Mouse (Mus musculus) G1E (cell line): ENCODE results near the gene Il2ra. TPM values are rescaled to one million over a fixed set of nuclear protein-coding genes. Genes with fewer than 3 reads are reported as not detected.

ENCODE experiments used
- ATAC-seq: 2 replicates; pipeline ENCODE4 v1.8.0; 2016; ENCODE audit warnings: mild to moderate bottlenecking; ENCODE audit not compliant: insufficient number of reproducible peaks, poor library complexity, low FRiP score, severe bottlenecking; ENCODE audit errors: extremely low read depth
- DNase-seq: peaks from one replicate; pipeline ENCODE4 v3.0.0; 2012; ENCODE audit warnings: low spot score
- H3K27me3 ChIP-seq: 2 replicates; pipeline ENCODE4 v1.6.1; 2012; ENCODE audit warnings: mild to moderate bottlenecking, low read length, inconsistent platforms; ENCODE audit not compliant: insufficient read depth
- H3K36me3 ChIP-seq: replicated peaks from 2 replicates; pipeline ENCODE3; 2012; ENCODE audit warnings: mild to moderate bottlenecking, inconsistent platforms
- H3K4me1 ChIP-seq: 2 replicates; pipeline ENCODE4 v1.6.1; 2012; ENCODE audit warnings: low read depth, low read length, inconsistent platforms, mixed read lengths; ENCODE audit not compliant: insufficient read depth
- H3K4me3 ChIP-seq: 2 replicates; pipeline ENCODE4 v1.5.1; 2012; ENCODE audit warnings: low read depth, mild to moderate bottlenecking, inconsistent platforms, low read length, moderate library complexity, mixed read lengths
- H3K9me3 ChIP-seq: replicated peaks from 2 replicates; pipeline ENCODE4 v1.6.1; 2012; ENCODE audit warnings: inconsistent platforms
- CTCF ChIP-seq: IDR thresholded peaks from 2 replicates; pipeline ENCODE4 v1.5.1; 2012; ENCODE audit warnings: low read depth, low read length, inconsistent platforms, mixed read lengths
- GATA1 ChIP-seq: IDR thresholded peaks from 2 replicates; pipeline ENCODE4 v1.6.1; 2012; ENCODE audit warnings: borderline replicate concordance, low read length, inconsistent platforms, mixed read lengths
- GATA2 ChIP-seq: IDR thresholded peaks from 2 replicates; pipeline ENCODE4 v1.6.1; 2012; ENCODE audit warnings: low read depth, low read length, inconsistent platforms, borderline replicate concordance
- POLR2AphosphoS5 ChIP-seq: IDR thresholded peaks from 2 replicates; pipeline ENCODE4 v1.6.1; 2012; ENCODE audit warnings: low read depth, low read length, inconsistent platforms; ENCODE audit not compliant: insufficient replicate concordance
- TAL1 ChIP-seq: conservative IDR thresholded peaks from 2 replicates; pipeline ENCODE4 v1.6.1; 2012; ENCODE audit warnings: low read depth, low read length, inconsistent platforms, mixed read lengths
- polyA plus RNA-seq: library from polyadenylated mRNA; stranded (reverse); fragments of >175 nt; gene quantifications from 2 replicates; pipeline ENCODE4 v1.2.3, GENCODE M21; 2012
- total RNA-seq, 2 experiments: library from RNA; stranded (forward) in 1 of 2; stranded (reverse) in 1 of 2; fragments of 200-1000 nt in 1 of 2; fragments of >200 nt in 1 of 2; fragmentation: Nextera tagmentation in 1 of 2; gene quantifications; 2 replicates each; pipeline ENCODE4 v1.2.3; 2014 to 2017

The Il2ra gene
- total and polyA plus RNA-seq, 3 experiments: 0.44 TPM; not detected in 2

- no peaks in the 10 kb centered on the region for H3K9me3 ChIP-seq
- DNase-seq: no peak
- no peak overlapping the region for H3K4me3 ChIP-seq
- ATAC-seq: no peak
- H3K36me3 ChIP-seq: no peaks in the 10 kb centered on the region
- H3K4me1 ChIP-seq: peaks cover 10% of the 10 kb centered on the region; the same call in 1 of the 2 replicates
- H3K27me3 ChIP-seq: no peaks in the 10 kb centered on the region
- TF ChIP-seq CTCF (no peak), GATA2 (no peak), POLR2AphosphoS5 (no peak), TAL1 (no peak), GATA1 (no peak)
Measured at GRCm38 (mm10) chr2:11665326-11665725, 22.7 kb downstream of the Il2ra start.

GRCm38 (mm10) chr2:11672144-11672543 is 29.5 kb downstream of the Il2ra start:
- no peak overlapping the region for H3K4me3 ChIP-seq
- ATAC-seq (no peak), DNase-seq (no peak)
- H3K4me1 ChIP-seq: no peaks in the 10 kb centered on the region
- H3K27me3 ChIP-seq: peaks cover 7% of the 10 kb centered on the region; the same call in 1 of the 2 replicates
- no peaks in the 10 kb centered on the region for H3K36me3 ChIP-seq
- TF ChIP-seq POLR2AphosphoS5 (no peak), GATA2 (no peak), CTCF (peak; percentile 44)
- peaks cover 5% of the 10 kb centered on the region; the same call in 1 of the 2 replicates for H3K9me3 ChIP-seq

GRCm38 (mm10) chr2:11679626-11680025 is 37.0 kb downstream of the Il2ra start:
- peaks cover 12% of the 10 kb centered on the region for H3K27me3 ChIP-seq
- H3K36me3 ChIP-seq: no peaks in the 10 kb centered on the region
- TF ChIP-seq GATA1: no peak
- no peak for TF ChIP-seq TAL1
- no peak for TF ChIP-seq GATA2
- TF ChIP-seq CTCF: no peak
- no peak for TF ChIP-seq POLR2AphosphoS5
- DNase-seq (no peak), ATAC-seq (no peak)
- H3K9me3 ChIP-seq: no peaks in the 10 kb centered on the region
- no peak overlapping the region for H3K4me3 ChIP-seq
- H3K4me1 ChIP-seq: no peaks in the 10 kb centered on the region

- TF ChIP-seq POLR2AphosphoS5: no peak
- no peaks in the 10 kb centered on the region for H3K9me3 ChIP-seq
- peaks cover 10% of the 10 kb centered on the region for H3K27me3 ChIP-seq
- DNase-seq: no peak
- no peaks in the 10 kb centered on the region for H3K36me3 ChIP-seq
- no peak overlapping the region for H3K4me3 ChIP-seq
- H3K4me1 ChIP-seq: no peaks in the 10 kb centered on the region
- ATAC-seq: no peak
Measured at GRCm38 (mm10) chr2:11682712-11683111, 40.1 kb downstream of the Il2ra start.

- no peak for DNase-seq
- Histone ChIP-seq H3K27me3 (peaks cover 8% of the 10 kb centered on the region), H3K36me3 (no peaks in the 10 kb centered on the region), H3K9me3 (no peaks in the 10 kb centered on the region), H3K4me1 (no peaks in the 10 kb centered on the region), H3K4me3 (no peak overlapping the region)
- TF ChIP-seq TAL1: no peak
- TF ChIP-seq GATA1: no peak
- no peak for TF ChIP-seq CTCF
- no peak for TF ChIP-seq GATA2
- TF ChIP-seq POLR2AphosphoS5: no peak
- ATAC-seq: no peak
Measured at GRCm38 (mm10) chr2:11686512-11686911, 43.9 kb downstream of the Il2ra start.

- no peak for ATAC-seq
Measured at GRCm38 (mm10) chr2:11687436-11687835, 44.8 kb downstream of the Il2ra start.

More at GRCm38 (mm10) chr2:11687436-11687835, 44.8 kb downstream of the Il2ra start:
- Histone ChIP-seq H3K4me1 (no peaks in the 10 kb centered on the region), H3K9me3 (no peaks in the 10 kb centered on the region), H3K27me3 (peaks cover 7% of the 10 kb centered on the region), H3K36me3 (no peaks in the 10 kb centered on the region), H3K4me3 (no peak overlapping the region)
- peak; percentile 10 for DNase-seq
- TF ChIP-seq CTCF (no peak), TAL1 (no peak), POLR2AphosphoS5 (no peak), GATA1 (no peak), GATA2 (no peak)
